Mouse (Mus musculus) midbrain, embryonic 15.5 days (tissue): ENCODE results near the gene Gpbp1l1. TPM values are rescaled to one million over a fixed set of nuclear protein-coding genes. Genes with fewer than 3 reads are reported as not detected.

Experiments
- ATAC-seq: fragments of 200-750 bp; cut with Nextera tagmentation; replicated peaks from 2 replicates; pipeline ENCODE4 v1.8.0; 2017; ENCODE audit warnings: moderate TSS enrichment
- H3K27ac ChIP-seq: fragments of 300-500 bp; sonication (generic); 2 replicates; pipeline ENCODE4 v1.5.1; 2015; ENCODE audit warnings: mild to moderate bottlenecking, inconsistent platforms
- H3K27me3 ChIP-seq: fragments of 300-500 bp; sonication (generic); replicated peaks from 2 replicates; pipeline ENCODE4 v1.6.1; 2015; ENCODE audit warnings: inconsistent platforms
- H3K36me3 ChIP-seq: fragments of 300-500 bp; sonication (generic); replicated peaks from 2 replicates; pipeline ENCODE4 v1.6.1; 2015; ENCODE audit warnings: inconsistent platforms
- H3K4me1 ChIP-seq: fragments of 300-500 bp; sonication (generic); 2 replicates; pipeline ENCODE4 v1.6.1; 2015; ENCODE audit warnings: inconsistent platforms
- H3K4me2 ChIP-seq: fragments of 300-500 bp; sonication (generic); 2 replicates; pipeline ENCODE4 v1.6.1; 2015; ENCODE audit warnings: inconsistent platforms, mild to moderate bottlenecking, moderate library complexity
- H3K4me3 ChIP-seq: fragments of 300-500 bp; sonication (generic); 2 replicates; pipeline ENCODE4 v1.5.1; 2015; ENCODE audit warnings: mild to moderate bottlenecking, inconsistent platforms
- H3K9ac ChIP-seq: fragments of 300-500 bp; sonication (generic); 2 replicates; pipeline ENCODE4 v1.6.1; 2015; ENCODE audit warnings: mild to moderate bottlenecking, inconsistent platforms
- H3K9me3 ChIP-seq: fragments of 300-500 bp; sonication (generic); 2 replicates; pipeline ENCODE4 v1.6.1; 2016; ENCODE audit warnings: inconsistent platforms
- WGBS: fragments of 180-500 bp; shearing (Covaris S2); methylation state at CpG from one replicate; pipeline ENCODE4 v1.1.7; 2015; ENCODE audit warnings: mixed read lengths; 5-methylcytosine and 5-hydroxymethylcytosine counted together
- polyA plus RNA-seq: library from polyadenylated mRNA; unstranded; fragments of >200 nt; fragmentation: Nextera tagmentation; extraction: Ambion mirVana; gene quantifications from 2 replicates; pipeline ENCODE4 v1.2.1, GENCODE M21; 2015

Gene Gpbp1l1
- polyA plus RNA-seq, 1 experiment from 2014 or later = 16.5 TPM

DNA sequence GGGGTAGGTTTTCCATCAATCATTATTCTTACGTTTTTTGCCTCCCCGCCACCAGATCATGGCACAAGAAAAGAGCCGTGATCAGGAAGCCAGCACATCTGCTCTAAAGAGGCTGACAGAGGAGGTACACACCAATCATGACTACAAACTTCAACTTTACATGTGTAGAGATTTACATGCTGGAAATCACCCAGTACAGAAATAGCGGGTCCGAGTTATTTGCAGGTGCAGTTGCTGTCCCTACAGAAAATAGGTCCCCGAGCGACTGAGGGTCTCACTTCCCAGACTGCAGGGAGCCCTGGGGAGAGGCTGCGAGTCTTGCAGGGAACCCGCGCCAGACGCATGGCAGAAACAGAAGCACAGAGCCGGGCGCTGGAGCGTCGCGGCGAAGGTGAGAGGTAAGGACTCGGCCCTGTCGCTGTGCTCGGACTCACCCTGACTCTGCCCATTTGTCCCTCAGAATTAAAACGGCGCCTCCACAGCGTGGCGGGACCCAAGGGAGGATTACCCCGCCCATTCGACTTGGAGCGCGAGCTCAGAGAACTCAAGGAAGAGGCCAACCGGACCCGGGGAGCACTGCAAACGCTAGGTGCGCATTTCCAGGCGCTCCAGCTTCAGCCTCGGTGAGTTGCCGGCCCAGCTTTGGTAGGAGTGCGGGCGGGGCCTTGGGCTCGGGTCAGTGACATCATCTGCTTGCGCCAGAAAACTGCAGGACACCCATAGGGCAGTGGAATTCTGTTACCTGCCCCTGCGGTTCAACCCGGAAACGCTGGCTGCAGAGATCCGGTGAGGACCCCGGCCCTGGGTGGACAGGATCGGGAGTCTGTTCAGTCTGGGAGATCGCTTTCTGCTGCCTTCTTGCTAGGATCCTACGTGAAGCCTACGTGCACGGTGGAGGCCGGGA lies 39.8 kb downstream of the Gpbp1l1 start:
- H3K4me1 ChIP-seq = peaks cover 14% of the 10 kb centered on the region
- peak; percentile 96 for ATAC-seq
- H3K27ac ChIP-seq = peak overlapping the region; percentile 83
- H3K36me3 ChIP-seq = peaks cover 18% of the 10 kb centered on the region
- peak overlapping the region; percentile 72 for H3K9ac ChIP-seq
- peak overlapping the region; percentile 76 for H3K4me2 ChIP-seq
- H3K4me3 ChIP-seq = peak overlapping the region; percentile 74
- WGBS = under 1% methylated on average over 50 of the region's 50 CpGs
- no peaks in the 10 kb centered on the region for H3K9me3 ChIP-seq
- no peaks in the 10 kb centered on the region for H3K27me3 ChIP-seq

DNA sequence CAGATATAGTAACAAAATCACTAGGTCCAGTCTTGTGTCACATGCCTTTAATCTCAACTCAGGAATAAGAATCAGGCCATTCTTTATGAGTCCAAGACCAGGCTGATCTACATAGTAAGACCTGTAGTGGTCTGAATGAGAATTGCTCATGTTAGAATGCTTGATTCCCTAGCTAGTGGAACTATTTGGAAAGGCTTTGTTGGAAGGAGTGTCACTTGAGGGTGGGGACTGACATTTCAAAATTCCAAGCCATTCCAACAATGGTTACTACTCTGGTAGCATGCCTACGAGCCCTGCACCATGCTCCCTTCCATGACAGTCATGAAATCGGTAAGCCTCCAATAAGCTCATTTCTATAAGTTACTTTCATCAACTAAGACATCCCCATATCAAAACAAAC lies 55.2 kb downstream of the Gpbp1l1 start:
- H3K9me3 ChIP-seq = no peaks in the 10 kb centered on the region
- no peaks in the 10 kb centered on the region for H3K27me3 ChIP-seq
- peaks cover 32% of the 10 kb centered on the region for H3K36me3 ChIP-seq
- no peak for ATAC-seq
- no peak overlapping the region for H3K9ac ChIP-seq
- H3K4me1 ChIP-seq = no peaks in the 10 kb centered on the region
- H3K4me2 ChIP-seq = no peak overlapping the region
- H3K27ac ChIP-seq = no peak overlapping the region
- H3K4me3 ChIP-seq = no peak overlapping the region
- WGBS = 88% methylated on average over 2 of the region's 2 CpGs

DNA sequence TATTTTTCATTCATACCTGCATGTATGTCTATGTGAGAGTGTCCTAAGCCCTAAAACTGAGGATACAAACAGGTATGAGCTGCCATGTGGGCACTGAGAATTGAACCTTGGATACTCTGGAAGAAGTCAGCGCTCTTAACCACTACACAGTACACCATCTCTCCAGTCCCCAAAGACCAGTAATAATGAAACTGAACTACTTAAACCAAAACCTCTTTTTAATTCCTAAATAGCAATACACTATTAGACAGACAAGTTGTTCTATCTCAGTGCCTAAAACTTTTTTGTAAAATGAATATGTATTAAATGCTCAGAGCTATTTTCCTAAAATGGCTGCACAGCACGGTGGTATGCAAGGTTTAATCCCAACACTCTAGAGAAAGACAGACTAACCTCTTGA lies 57.8 kb downstream of the Gpbp1l1 start:
- Histone ChIP-seq H3K9me3 (no peaks in the 10 kb centered on the region), H3K4me3 (no peak overlapping the region), H3K9ac (no peak overlapping the region), H3K27ac (no peak overlapping the region), H3K4me2 (no peak overlapping the region), H3K36me3 (peaks cover 26% of the 10 kb centered on the region), H3K27me3 (no peaks in the 10 kb centered on the region), H3K4me1 (no peaks in the 10 kb centered on the region)
- ATAC-seq = no peak
- 98% methylated on average over 2 of the region's 2 CpGs for WGBS

DNA sequence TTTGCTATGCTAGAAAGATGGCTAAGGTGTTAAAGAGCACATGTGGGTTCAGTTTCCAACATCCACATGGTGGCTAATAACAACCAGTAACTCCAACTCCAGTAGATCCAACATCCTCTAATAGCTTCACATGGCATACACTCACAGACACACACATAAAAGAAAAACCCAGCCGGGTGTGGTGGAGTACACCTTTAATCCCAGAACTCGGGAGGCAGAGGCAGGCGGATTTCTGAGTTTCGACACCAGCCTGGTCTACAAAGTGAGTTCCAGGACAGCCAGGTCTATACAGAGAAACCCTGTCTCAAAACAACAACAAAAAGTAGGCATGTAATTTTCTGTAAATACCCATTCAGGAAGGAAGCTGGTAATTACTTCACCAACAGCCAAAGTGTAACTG lies 67.4 kb downstream of the Gpbp1l1 start:
- H3K27ac ChIP-seq = no peak overlapping the region
- H3K36me3 ChIP-seq = peaks cover 5% of the 10 kb centered on the region; the same call in 1 of the 2 replicates
- H3K4me2 ChIP-seq = no peak overlapping the region
- ATAC-seq = no peak
- no peak overlapping the region for H3K9ac ChIP-seq
- no peak overlapping the region for H3K4me3 ChIP-seq
- 98% methylated on average over 4 of the region's 4 CpGs for WGBS
- H3K27me3 ChIP-seq = no peaks in the 10 kb centered on the region
- H3K4me1 ChIP-seq = peaks cover 23% of the 10 kb centered on the region
- no peaks in the 10 kb centered on the region for H3K9me3 ChIP-seq

DNA sequence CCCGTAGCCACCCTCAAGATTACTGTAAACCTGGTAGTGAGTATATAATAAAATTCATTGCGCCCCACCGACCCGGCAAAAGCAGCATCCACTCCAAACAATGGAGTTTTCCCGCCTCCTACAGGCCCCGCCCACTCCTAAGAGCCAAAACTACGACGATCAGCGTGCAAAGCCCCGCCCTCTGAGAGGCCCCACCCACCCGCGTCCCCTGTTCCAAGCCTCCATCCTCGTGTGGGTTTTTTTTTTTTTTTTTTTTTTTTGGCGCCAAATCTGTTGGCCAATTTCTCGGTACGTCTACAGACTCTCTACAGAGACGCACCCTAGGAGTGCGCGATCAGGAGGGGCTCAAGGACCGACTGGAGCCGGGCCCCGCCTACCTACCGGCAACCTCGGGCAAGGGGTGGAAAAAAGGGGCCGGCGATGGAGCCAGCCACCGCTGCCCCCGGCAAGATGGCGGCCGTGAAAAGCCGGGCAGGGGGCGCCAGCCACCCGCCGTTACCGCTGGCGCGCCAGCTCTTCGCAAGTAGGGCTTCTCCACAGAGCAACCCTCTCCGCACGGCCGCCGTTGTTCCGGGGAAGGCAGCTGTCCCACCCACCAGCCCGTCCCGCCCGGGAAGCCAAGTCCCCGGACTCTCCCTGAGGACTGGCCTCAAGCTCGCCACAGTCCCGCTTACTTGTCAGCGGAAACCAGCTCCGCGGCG lies 69.3 kb downstream of the Gpbp1l1 start:
- Histone ChIP-seq H3K9me3 (no peaks in the 10 kb centered on the region), H3K4me3 (peak overlapping the region; percentile 98), H3K4me2 (peak overlapping the region; percentile 71), H3K27ac (peak overlapping the region; percentile 96), H3K36me3 (no peaks in the 10 kb centered on the region; the same call in 1 of the 2 replicates), H3K27me3 (no peaks in the 10 kb centered on the region), H3K9ac (peak overlapping the region; percentile 86), H3K4me1 (peaks cover 23% of the 10 kb centered on the region)
- ATAC-seq = peak; percentile 81
- under 1% methylated on average over 52 of the region's 53 CpGs for WGBS

DNA sequence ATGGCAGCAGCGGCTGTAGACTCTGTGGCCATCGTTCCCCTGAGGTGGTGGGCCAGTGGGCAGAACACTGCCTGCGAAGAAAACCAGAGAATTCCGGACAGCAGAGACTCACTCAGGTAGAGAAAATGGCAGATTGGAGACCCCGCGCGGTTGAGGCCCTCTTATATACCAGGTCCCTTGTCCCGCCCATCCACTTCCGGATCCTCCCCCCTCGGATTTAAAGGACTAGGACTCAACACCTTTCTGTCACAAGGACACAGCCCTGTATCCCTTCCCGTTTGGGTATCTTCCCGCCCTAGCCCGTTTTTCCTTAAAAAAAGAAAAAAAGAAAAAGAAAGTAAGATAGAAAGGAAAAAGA lies 69.9 kb downstream of the Gpbp1l1 start:
- peak; percentile 96 for ATAC-seq
- Histone ChIP-seq H3K27ac (peak overlapping the region; percentile 96), H3K9ac (peak overlapping the region; percentile 86), H3K4me3 (peak overlapping the region; percentile 98), H3K4me1 (peaks cover 23% of the 10 kb centered on the region), H3K4me2 (peak overlapping the region; percentile 71), H3K9me3 (no peaks in the 10 kb centered on the region), H3K27me3 (no peaks in the 10 kb centered on the region), H3K36me3 (no peaks in the 10 kb centered on the region; the same call in 1 of the 2 replicates)
- whole genome bisulfite sequencing = 0% methylated on average over 13 of the region's 13 CpGs

DNA sequence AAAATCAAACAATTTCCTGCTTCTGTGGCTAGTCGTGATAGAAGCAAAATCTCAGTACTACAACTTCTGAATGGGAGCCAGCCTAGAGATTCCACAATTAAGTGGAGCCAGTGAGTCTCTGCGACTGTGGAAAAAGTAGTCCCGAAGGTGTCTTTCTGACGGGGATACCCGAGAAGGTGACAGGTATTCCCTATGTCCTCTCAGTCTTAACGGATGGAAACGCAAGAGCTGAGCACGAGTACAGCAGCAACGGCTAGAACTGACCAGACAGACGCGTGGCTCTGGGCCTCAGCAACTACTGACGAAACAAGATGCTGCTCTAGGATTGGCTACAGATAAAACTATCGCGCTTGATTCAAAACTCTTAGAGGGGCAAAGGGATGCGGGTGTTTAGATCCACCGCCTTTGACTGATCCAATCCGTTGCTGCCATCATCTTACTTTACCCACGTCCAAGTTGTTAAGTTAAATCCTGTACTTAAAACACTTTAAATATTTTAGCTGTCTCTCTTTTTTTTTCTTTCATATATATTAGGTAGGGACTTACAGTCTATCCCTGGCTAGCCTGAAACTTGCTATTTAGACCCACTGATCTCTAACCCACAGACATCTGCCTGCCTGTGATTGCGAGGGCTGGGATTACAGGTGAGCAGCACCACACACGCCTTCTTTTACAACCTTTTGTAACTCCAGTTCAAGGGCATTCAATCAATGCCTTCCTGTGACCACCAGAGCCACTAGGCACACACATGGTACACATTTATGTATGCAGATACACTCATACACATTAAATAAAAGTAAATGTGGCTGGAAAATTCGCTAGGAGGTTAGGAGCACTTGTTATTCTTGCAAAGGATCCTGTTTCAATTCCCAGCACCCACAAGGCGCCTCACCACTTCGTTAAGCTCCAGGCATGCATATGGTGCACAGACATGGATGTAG lies 70.5 kb downstream of the Gpbp1l1 start, which contains the start of gene Nasp:
Nasp (minus strand) TSS at position 220 of the 941 bp plus-strand sequence.
- ATAC-seq = peak; percentile 92
- peak within 1 kb of the TSS; percentile 96 for H3K27ac ChIP-seq
- no peaks in the 10 kb centered on the region for H3K9me3 ChIP-seq
- peak within 1 kb of the TSS; percentile 86 for H3K9ac ChIP-seq
- H3K4me3 ChIP-seq = peak within 1 kb of the TSS; percentile 98
- peak within 1 kb of the TSS; percentile 71 for H3K4me2 ChIP-seq
- peaks cover 23% of the 10 kb centered on the region for H3K4me1 ChIP-seq
- no peaks in the 10 kb centered on the region for H3K27me3 ChIP-seq
- 7% methylated on average over 23 of the region's 23 CpGs for WGBS
- no peaks in the 10 kb centered on the region for H3K36me3 ChIP-seq

DNA sequence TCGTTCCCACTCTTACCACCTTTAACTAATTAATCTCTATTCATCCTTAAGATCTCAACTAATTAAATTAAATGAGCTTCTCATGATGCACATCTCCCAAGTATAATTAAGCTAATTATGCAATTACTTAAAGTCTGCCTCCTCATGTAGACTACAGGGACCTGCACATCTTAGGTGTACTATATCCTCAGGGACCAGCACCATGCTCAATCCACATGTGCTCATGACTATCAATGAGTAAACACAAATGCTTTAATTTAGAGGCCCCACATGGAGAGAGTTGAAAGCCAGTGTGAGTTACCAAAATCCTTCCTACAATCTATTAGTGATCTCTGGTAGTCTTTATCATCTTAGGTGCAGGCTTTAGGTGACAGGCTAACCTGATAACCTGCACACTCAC lies 77.7 kb downstream of the Gpbp1l1 start:
- peaks cover 32% of the 10 kb centered on the region for H3K36me3 ChIP-seq
- no peak for ATAC-seq
- 95% methylated on average over 1 of the region's 1 CpGs for WGBS
- H3K27me3 ChIP-seq = no peaks in the 10 kb centered on the region
- H3K27ac ChIP-seq = no peak overlapping the region
- no peaks in the 10 kb centered on the region for H3K9me3 ChIP-seq
- H3K4me3 ChIP-seq = no peak overlapping the region
- no peaks in the 10 kb centered on the region for H3K4me1 ChIP-seq
- no peak overlapping the region for H3K9ac ChIP-seq
- H3K4me2 ChIP-seq = no peak overlapping the region

DNA sequence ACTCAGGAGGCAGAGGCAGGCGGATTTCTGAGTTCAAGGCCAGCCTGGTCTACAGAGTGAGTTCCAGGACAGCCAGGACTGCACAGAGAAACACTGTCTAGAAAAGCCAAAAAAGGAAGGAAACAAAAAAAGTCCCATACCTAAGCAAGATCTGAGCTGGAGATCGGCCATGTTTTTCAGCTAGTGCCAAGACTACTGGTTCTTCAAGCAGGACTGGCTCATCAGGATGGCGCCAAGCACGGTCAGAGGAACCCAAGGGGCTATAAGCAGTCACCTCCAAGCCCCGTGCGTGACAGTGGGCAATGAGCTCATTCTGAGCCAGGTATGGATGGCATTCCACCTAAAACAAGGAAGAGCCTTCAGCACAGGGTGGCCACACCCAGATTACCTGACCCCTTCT lies 81.4 kb downstream of the Gpbp1l1 start:
- H3K36me3 ChIP-seq = peaks cover 49% of the 10 kb centered on the region
- WGBS = 94% methylated on average over 6 of the region's 6 CpGs
- no peak for ATAC-seq

DNA sequence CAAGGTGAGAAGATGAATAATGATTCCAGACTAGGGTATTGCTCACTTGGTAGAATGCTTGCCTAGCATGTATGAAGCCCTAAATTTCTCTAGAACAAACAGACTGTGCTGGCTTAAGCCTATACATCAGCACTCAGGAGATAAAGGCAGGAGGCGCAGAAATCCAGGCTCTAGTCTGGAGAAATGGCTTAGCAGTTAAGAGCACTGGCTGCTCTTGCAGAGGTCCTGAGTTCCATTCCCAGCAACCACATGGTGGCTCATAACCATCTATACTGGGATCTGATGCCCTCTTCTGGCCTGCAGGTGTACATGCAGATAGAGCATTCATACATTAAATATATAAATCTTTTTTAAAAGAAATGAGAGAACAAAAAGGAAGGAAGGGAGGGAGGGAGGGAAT lies 84.6 kb downstream of the Gpbp1l1 start:
- Histone ChIP-seq H3K36me3 (peaks cover 39% of the 10 kb centered on the region), H3K27ac (no peak overlapping the region), H3K4me1 (peaks cover under 1% of the 10 kb centered on the region), H3K9ac (no peak overlapping the region), H3K27me3 (no peaks in the 10 kb centered on the region), H3K4me3 (no peak overlapping the region), H3K4me2 (no peak overlapping the region), H3K9me3 (no peaks in the 10 kb centered on the region)
- 100% methylated on average over 1 of the region's 1 CpGs for WGBS
- ATAC-seq = no peak

More for the DNA sequence above, 81.4 kb downstream of the Gpbp1l1 start:
- no peak overlapping the region for H3K27ac ChIP-seq
- H3K9me3 ChIP-seq = no peaks in the 10 kb centered on the region
- H3K9ac ChIP-seq = no peak overlapping the region
- H3K4me3 ChIP-seq = no peak overlapping the region
- H3K4me1 ChIP-seq = no peaks in the 10 kb centered on the region
- H3K27me3 ChIP-seq = no peaks in the 10 kb centered on the region
- H3K4me2 ChIP-seq = no peak overlapping the region
